ENCODE assay signal across 8 mouse cellular contexts in genomic region chr10:79916808-79917531, GRCm38 (mm10). TPM values are rescaled to one million over a fixed set of nuclear protein-coding genes. Genes with fewer than 3 reads are reported as not detected.
DNase-seq lines count a peak whose midpoint lies in the region; ATAC-seq lines count a peak whose summit lies in the region.

Kiss1r (plus strand) TSS chr10:79916971.

- H3K4me2 ChIP-seq in forebrain, embryonic 11.5 days (ENCODE audit: low read depth, low read length, severe bottlenecking): peak within 1 kb of the TSS; percentile 83
- H3K4me2 ChIP-seq in heart, embryonic 15.5 days: peak within 1 kb of the TSS; percentile 94
- peak within 1 kb of the TSS; percentile 98 for H3K4me2 ChIP-seq in liver, embryonic 13.5 days
- H3K4me2 ChIP-seq in stomach, embryonic 14.5 days (replicated peaks; ENCODE audit: low read depth, low read length): peak within 1 kb of the TSS; percentile 85

- no peak within 1 kb of the TSS; the same call in 1 of the 2 replicates for H3K27ac ChIP-seq in forebrain, embryonic 11.5 days (ENCODE audit: low read depth, low read length)
- H3K27ac ChIP-seq in heart, embryonic 15.5 days: peak within 1 kb of the TSS; percentile 77
- peak within 1 kb of the TSS; percentile 94 for H3K27ac ChIP-seq in liver, embryonic 13.5 days
- H3K27ac ChIP-seq in stomach, embryonic 14.5 days (ENCODE audit: low read length): peak within 1 kb of the TSS; percentile 52; the same call in 1 of the 2 replicates

- peak; percentile 87 for ATAC-seq in forebrain, embryonic 11.5 days (replicated peaks; ENCODE audit: low FRiP score)
- peak; percentile 82 for ATAC-seq in heart, embryonic 15.5 days (replicated peaks; ENCODE audit: insufficient number of reproducible peaks, insufficient read depth, low FRiP score, low read depth)
- ATAC-seq in liver, embryonic 13.5 days (ENCODE audit: low read depth): peak; percentile 77
- ATAC-seq in stomach, embryonic 14.5 days (ENCODE audit: insufficient number of reproducible peaks, insufficient read depth, low FRiP score, low read depth): peak; percentile 85

- H3K4me3 ChIP-seq in forebrain, embryonic 11.5 days (ENCODE audit: low read depth, low read length): peak within 1 kb of the TSS; percentile 81
- H3K4me3 ChIP-seq in heart, embryonic 15.5 days: peak within 1 kb of the TSS; percentile 81
- H3K4me3 ChIP-seq in liver, embryonic 13.5 days (replicated peaks): peak within 1 kb of the TSS; percentile 81
- H3K4me3 ChIP-seq in stomach, embryonic 14.5 days (ENCODE audit: low read depth, low read length): peak within 1 kb of the TSS; percentile 52

- H3K36me3 ChIP-seq in forebrain, embryonic 11.5 days (ENCODE audit: control insufficient read depth, insufficient read depth, low read length): no peaks in the 10 kb centered on the region
- no peaks in the 10 kb centered on the region for H3K36me3 ChIP-seq in heart, embryonic 15.5 days
- H3K36me3 ChIP-seq in liver, embryonic 13.5 days: peaks cover 8% of the 10 kb centered on the region
- H3K36me3 ChIP-seq in stomach, embryonic 14.5 days (ENCODE audit: control insufficient read depth, insufficient read depth, low read length): peaks cover 8% of the 10 kb centered on the region

- peaks cover 21% of the 10 kb centered on the region for H3K4me1 ChIP-seq in forebrain, embryonic 11.5 days (replicated peaks; ENCODE audit: control insufficient read depth, insufficient read depth, low read length)
- peaks cover 71% of the 10 kb centered on the region for H3K4me1 ChIP-seq in heart, embryonic 15.5 days (replicated peaks)
- H3K4me1 ChIP-seq in liver, embryonic 13.5 days (replicated peaks): peaks cover 92% of the 10 kb centered on the region
- peaks cover 45% of the 10 kb centered on the region for H3K4me1 ChIP-seq in stomach, embryonic 14.5 days (ENCODE audit: control insufficient read depth, insufficient read depth, low read length)

- WGBS in forebrain, embryonic 11.5 days: 2% methylated on average over 42 of the region's 42 CpGs
- 2% methylated on average over 42 of the region's 42 CpGs for WGBS in heart, embryonic 15.5 days
- WGBS in liver, embryonic 13.5 days (ENCODE audit: insufficient replicate concordance): 2% methylated on average over 41 of the region's 42 CpGs
- WGBS in stomach, embryonic 14.5 days: 1% methylated on average over 42 of the region's 42 CpGs

- H3K27me3 ChIP-seq in forebrain, embryonic 11.5 days (ENCODE audit: control insufficient read depth, insufficient read depth, low read length): peaks cover 48% of the 10 kb centered on the region
- H3K27me3 ChIP-seq in heart, embryonic 15.5 days: peaks cover 48% of the 10 kb centered on the region
- H3K27me3 ChIP-seq in liver, embryonic 13.5 days: peaks cover 48% of the 10 kb centered on the region
- H3K27me3 ChIP-seq in stomach, embryonic 14.5 days (ENCODE audit: control insufficient read depth, insufficient read depth, low read length): peaks cover 43% of the 10 kb centered on the region

- peak; percentile 83 for DNase-seq in CD4-positive helper T cell, adult 2 months (ENCODE audit: low read depth, low spot score)
- peak; percentile 67 for DNase-seq in c-Kit-negative CD71-positive TER-119-positive erythroid progenitor cells, embryonic 14.5 days (ENCODE audit: low read depth, low spot score)
- DNase-seq in forebrain, embryonic 11.5 days (ENCODE audit: low spot score): peak; percentile 90
- peak; percentile 91 for DNase-seq in kidney, postnatal 14 days
- DNase-seq in liver, embryonic 13.5 days: peak; percentile 82
- peak; percentile 82 for DNase-seq in naive thymus-derived CD4-positive, alpha-beta T cell, adult 2 months (ENCODE audit: low read depth)

- H3K9me3 ChIP-seq in forebrain, embryonic 11.5 days (ENCODE audit: control insufficient read depth, low read length): no peaks in the 10 kb centered on the region
- no peaks in the 10 kb centered on the region for H3K9me3 ChIP-seq in heart, embryonic 15.5 days (replicated peaks)
- no peaks in the 10 kb centered on the region for H3K9me3 ChIP-seq in liver, embryonic 13.5 days (replicated peaks)
- no peaks in the 10 kb centered on the region for H3K9me3 ChIP-seq in stomach, embryonic 14.5 days (ENCODE audit: control insufficient read depth, low read depth, low read length)

- H3K9ac ChIP-seq in forebrain, embryonic 11.5 days (ENCODE audit: low read length): peak within 1 kb of the TSS; percentile 94
- H3K9ac ChIP-seq in heart, embryonic 15.5 days: peak within 1 kb of the TSS; percentile 94
- peak within 1 kb of the TSS; percentile 93 for H3K9ac ChIP-seq in liver, embryonic 13.5 days
- H3K9ac ChIP-seq in stomach, embryonic 14.5 days (replicated peaks; ENCODE audit: low read depth, low read length): peak within 1 kb of the TSS; percentile 73

RNA-seq across cellular contexts. Expression of gene Kiss1r, which starts in this region (rescaled TPM):
- 0.55 and 1.0 TPM in 2 replicates for polyA plus RNA-seq in forebrain, embryonic 11.5 days (2014; fragmentation: Nextera tagmentation; extraction: Ambion mirVana)
- 0.34 and 0.51 TPM in 2 replicates for polyA plus RNA-seq in heart, embryonic 15.5 days (2015; fragmentation: Nextera tagmentation; extraction: Ambion mirVana)
- 0.19 and 0.28 TPM in 2 replicates for polyA plus RNA-seq in liver, embryonic 13.5 days (2015; fragmentation: Nextera tagmentation; extraction: Ambion mirVana)
- 0.81 and 1.0 TPM in 2 replicates for polyA plus RNA-seq in stomach, embryonic 14.5 days (2014; fragmentation: Nextera tagmentation; extraction: Ambion mirVana)

Comparison
In these comparisons a context has a peak if more than half of its experiments do, and no peak if none do; other contexts are left out.
1. Peak in ATAC-seq, H3K4me3 ChIP-seq, H3K27ac ChIP-seq, H3K9ac ChIP-seq and H3K4me2 ChIP-seq in heart, embryonic 15.5 days; RNA of the gene not detected or under 1 TPM.
2. Peak in DNase-seq, ATAC-seq, H3K4me3 ChIP-seq, H3K27ac ChIP-seq, H3K9ac ChIP-seq and H3K4me2 ChIP-seq in liver, embryonic 13.5 days; RNA of the gene not detected or under 1 TPM.